ENCODE assay signal across 9 mouse cellular contexts in the genomic region with DNA sequence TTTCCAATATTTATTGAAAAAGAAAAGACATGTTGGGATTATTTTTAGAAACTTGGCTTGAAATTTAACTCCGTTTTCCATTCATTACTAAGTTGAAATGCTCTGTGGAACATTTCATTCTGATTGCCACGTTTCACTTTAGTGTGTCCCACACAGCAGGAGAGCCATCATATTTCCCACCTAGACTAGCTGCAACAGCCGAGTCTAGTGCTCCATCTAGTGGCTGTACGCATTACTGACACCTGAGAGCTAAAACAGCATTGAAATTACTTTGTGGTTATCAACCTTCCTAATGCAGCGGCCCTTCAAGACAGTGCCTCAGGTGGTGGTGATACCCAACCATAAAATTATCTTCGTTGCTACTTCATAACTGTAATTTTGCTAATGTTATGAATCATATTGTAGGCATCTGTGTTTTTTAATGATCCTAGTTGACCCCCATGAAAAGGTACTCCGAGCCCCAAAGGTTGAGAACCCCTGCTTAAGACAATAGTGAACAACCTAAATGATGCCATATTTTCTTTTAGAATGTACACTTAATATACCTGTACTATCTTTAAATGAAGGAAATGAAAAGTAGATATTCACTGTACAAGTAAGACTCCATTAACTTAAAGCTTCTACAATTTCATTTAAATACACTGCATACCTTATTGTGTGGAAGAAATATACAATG.
DNase-seq lines count a peak whose midpoint lies in the region; ATAC-seq and TF ChIP-seq lines count a peak whose summit lies in the region.
"Had no signal": no experiment of that assay in that cellular context is flagged by ENCODE, and none has a peak within 500 bp of the region (broad histone marks: within the 10 kb centered on the region; RNA-seq: fewer than 3 reads in every experiment).

No protein-coding gene starts in this region.

- WGBS in forebrain, embryonic 12.5 days, result 21% methylated on average over 7 of the region's 7 CpGs
- 26% methylated on average over 7 of the region's 7 CpGs for WGBS in hindbrain, embryonic 10.5 days
- 19% methylated on average over 7 of the region's 7 CpGs for WGBS in lung, embryonic 14.5 days

- no peaks in the 10 kb centered on the region for H3K4me1 ChIP-seq in forebrain, embryonic 12.5 days
- H3K4me1 ChIP-seq in hindbrain, embryonic 10.5 days (replicated peaks), result no peaks in the 10 kb centered on the region
- H3K4me1 ChIP-seq in lung, embryonic 14.5 days (ENCODE audit: insufficient read depth), result no peaks in the 10 kb centered on the region

- no peak overlapping the region for H3K4me3 ChIP-seq in forebrain, embryonic 12.5 days (replicated peaks)
- H3K4me3 ChIP-seq in hindbrain, embryonic 10.5 days, result no peak overlapping the region
- H3K4me3 ChIP-seq in layer of hippocampus, adult 2 months, result no peak overlapping the region
- H3K4me3 ChIP-seq in lung, embryonic 14.5 days (ENCODE audit: low read depth, low read length), result no peak overlapping the region

- no peaks in the 10 kb centered on the region for H3K9me3 ChIP-seq in forebrain, embryonic 12.5 days
- no peaks in the 10 kb centered on the region for H3K9me3 ChIP-seq in hindbrain, embryonic 10.5 days
- H3K9me3 ChIP-seq in lung, embryonic 14.5 days (ENCODE audit: low read depth, low read length), result no peaks in the 10 kb centered on the region

- no peak overlapping the region for H3K4me2 ChIP-seq in forebrain, embryonic 12.5 days
- H3K4me2 ChIP-seq in lung, embryonic 14.5 days, result no peak overlapping the region

- H3K9ac ChIP-seq in forebrain, embryonic 12.5 days, result no peak overlapping the region
- no peak overlapping the region for H3K9ac ChIP-seq in lung, embryonic 14.5 days

- ATAC-seq in forebrain, embryonic 12.5 days (ENCODE audit: low FRiP score), result peak; percentile 81; the same call in 1 of the 2 replicates
- peak; percentile 77 for ATAC-seq in lung, embryonic 14.5 days (ENCODE audit: insufficient read depth)

- no peaks in the 10 kb centered on the region for H3K27me3 ChIP-seq in forebrain, embryonic 12.5 days
- H3K27me3 ChIP-seq in hindbrain, embryonic 10.5 days (ENCODE audit: insufficient read depth, poor library complexity, severe bottlenecking), result no peaks in the 10 kb centered on the region
- H3K27me3 ChIP-seq in lung, embryonic 14.5 days (ENCODE audit: insufficient read depth, low read length), result no peaks in the 10 kb centered on the region

- H3K36me3 ChIP-seq in forebrain, embryonic 12.5 days (replicated peaks), result no peaks in the 10 kb centered on the region; the same call in 1 of the 2 replicates
- no peaks in the 10 kb centered on the region for H3K36me3 ChIP-seq in hindbrain, embryonic 10.5 days
- 0 out of 2 replicates have a peak, but pooled peaks cover 3% of the 10 kb centered on the region for H3K36me3 ChIP-seq in lung, embryonic 14.5 days (ENCODE audit: insufficient read depth)

- DNase-seq in MEL-GATA-1-ER (ENCODE audit: extremely low read depth, low read depth), result peak; percentile 55
- DNase-seq in c-Kit-positive CD71-positive TER-119-negative erythroid progenitor cells, embryonic 14.5 days (ENCODE audit: low read depth), result peak; percentile 43
- DNase-seq in hindbrain, embryonic 10.5 days (ENCODE audit: low spot score), result peak; percentile 53
- DNase-seq in layer of hippocampus, adult 2 months (ENCODE audit: low spot score in 2 of 2), result peak; percentile 78 to 79
- peak; percentile 91 for DNase-seq in lung, embryonic 14.5 days
- peak; percentile 37 for DNase-seq in ovary, postnatal 36 days (ENCODE audit: low spot score)
- DNase-seq in urinary bladder, postnatal 14 days (ENCODE audit: low spot score), result peak; percentile 74

- H3K27ac ChIP-seq in forebrain, embryonic 12.5 days, result no peak overlapping the region
- no peak overlapping the region for H3K27ac ChIP-seq in hindbrain, embryonic 10.5 days
- H3K27ac ChIP-seq in layer of hippocampus, adult 2 months, result no peak overlapping the region
- H3K27ac ChIP-seq in lung, embryonic 14.5 days (ENCODE audit: low read depth), result no peak overlapping the region
- H3K27ac ChIP-seq: macrophage had no signal

- peak; percentile 100 for TF ChIP-seq CTCF in layer of hippocampus, adult 2 months (conservative IDR thresholded peaks at IDR 0.05)
- TF ChIP-seq CTCF in lung, embryonic 14.5 days (IDR thresholded peaks at IDR 0.05; ENCODE audit: low read depth), result peak; percentile 96

Comparison
In these comparisons a context has a peak if more than half of its experiments do, and no peak if none do; other contexts are left out.
1. DNase-seq: peak in every context shown above with its lines; median percentile 91 in lung, embryonic 14.5 days; 78 in layer of hippocampus, adult 2 months; 74 in urinary bladder, postnatal 14 days; 55 in MEL-GATA-1-ER; 53 in hindbrain, embryonic 10.5 days; 43 in c-Kit-positive CD71-positive TER-119-negative erythroid progenitor cells, embryonic 14.5 days; 37 in ovary, postnatal 36 days.